Mouse (Mus musculus) lung, postnatal 36 days (tissue): ENCODE measurements around the gene Sgcg.
A peak's percentile ranks its signal among the peaks of the same experiment; 100 is the strongest.

Experiments
- DNase-seq: peaks from one replicate; pipeline ENCODE4 v3.0.0; 2022; ENCODE audit warnings: mixed read lengths

The Sgcg gene

DNA sequence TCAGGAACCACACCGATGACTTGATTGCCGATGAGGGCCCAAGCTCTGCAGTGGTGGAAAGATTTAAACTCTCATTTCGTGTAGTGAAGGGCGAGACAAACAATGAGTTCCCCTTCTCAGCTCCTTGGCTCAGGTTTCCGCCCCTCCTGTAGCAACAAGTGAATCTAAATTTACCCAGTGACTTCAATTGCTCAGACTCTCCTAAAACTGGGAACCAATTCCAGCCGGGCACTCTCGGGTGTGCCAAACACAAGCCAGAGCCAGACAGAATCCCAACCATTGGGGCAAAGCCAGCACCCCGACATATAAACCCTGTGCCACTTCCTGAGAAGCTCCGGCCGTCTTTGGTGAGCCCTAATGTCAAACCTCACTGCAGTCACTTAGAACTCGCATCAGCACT lies at the start of gene Sgcg:
TSS of gene Sgcg (minus strand) at position 139 of the 400 bp plus-strand sequence.
- peak; percentile 11 for DNase-seq

DNA sequence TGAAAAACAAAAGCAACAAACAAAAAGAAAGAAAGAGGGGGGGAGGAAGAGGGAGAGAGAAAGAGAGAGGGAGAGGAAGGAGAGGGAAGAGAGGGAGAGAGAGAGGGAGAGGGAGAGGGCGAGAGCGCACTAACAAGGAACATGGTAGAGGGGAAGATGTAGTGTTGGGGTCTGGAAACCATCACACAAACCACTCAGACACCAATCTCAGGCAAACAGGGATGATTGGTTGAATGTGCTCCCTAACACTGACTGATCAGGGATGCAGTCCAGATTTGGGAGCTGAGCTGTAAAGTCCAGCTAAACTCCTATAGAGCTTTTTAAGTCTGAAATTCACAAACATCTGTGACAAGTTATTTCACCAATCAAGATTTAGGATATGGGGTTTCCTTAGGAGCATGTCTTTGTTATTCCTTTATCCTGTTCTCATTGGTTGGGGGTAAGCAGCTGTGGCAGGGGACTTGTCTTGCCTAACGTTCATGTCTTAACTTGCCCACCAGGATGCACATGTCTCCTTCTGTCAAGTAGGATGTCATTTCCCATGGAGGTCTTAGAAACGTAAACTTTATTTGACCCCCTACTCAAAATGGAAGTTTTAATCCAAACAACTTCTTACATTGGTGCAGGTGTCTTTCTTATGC lies 45.8 kb upstream of the Sgcg start:
- no peak for DNase-seq

DNA sequence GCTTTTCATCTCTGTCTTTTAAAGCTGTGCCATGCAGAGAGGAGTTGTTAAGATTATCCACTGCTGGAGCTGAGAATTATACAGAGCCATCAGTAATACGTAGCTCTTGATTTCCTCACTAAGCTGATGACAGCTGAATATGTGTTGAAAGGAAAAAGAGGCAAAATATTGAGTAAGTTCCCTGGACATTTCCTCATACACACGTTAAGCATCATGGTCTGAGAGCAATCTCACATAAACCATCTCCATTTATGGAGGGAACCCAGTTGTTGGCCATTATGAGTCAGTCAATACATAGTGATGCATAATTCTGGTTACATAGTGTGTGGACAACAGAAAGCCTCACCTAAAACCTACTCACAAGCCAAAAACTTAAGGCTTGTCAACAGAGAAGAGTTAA lies 44.1 kb upstream of the Sgcg start:
- DNase-seq, result no peak

DNA sequence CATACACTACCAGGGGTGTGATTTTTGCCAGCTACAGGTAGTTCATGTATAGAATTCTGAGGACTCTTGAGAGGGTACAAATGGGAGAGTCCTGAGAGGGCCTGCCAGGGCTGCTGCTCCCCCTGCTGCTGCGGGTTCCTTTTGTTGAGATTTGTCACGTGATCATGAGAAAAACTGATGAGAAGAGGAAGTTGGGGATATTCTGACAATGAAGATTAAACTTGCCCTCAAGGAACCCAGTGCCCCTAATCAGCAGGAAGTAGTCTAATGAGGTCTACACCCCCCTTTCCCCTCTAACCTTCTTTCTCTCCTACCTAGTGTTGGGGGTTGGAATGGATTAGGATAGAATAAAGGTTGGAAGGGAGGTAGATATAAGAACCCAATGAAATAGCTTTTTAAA lies 43.0 kb upstream of the Sgcg start:
- DNase-seq, result no peak

DNA sequence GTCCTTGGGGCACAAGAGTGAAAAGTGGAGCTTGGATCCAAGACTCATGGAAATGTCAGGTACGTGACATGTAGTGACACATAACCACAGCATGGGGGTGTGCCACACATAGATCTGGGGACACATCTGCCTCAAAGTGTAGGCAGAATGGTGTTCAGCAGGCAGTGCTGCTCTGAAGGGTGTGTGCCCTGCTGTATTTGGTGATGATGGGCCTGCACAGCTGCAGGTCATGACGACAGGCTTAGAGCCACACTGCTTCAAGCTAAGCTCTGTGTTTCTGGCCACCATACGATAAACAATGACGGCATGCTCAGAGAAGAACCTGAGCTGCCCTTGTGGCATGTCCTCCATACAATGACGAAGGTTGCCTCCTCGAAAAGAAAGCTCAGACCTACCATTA lies 41.5 kb upstream of the Sgcg start:
- DNase-seq, result no peak

DNA sequence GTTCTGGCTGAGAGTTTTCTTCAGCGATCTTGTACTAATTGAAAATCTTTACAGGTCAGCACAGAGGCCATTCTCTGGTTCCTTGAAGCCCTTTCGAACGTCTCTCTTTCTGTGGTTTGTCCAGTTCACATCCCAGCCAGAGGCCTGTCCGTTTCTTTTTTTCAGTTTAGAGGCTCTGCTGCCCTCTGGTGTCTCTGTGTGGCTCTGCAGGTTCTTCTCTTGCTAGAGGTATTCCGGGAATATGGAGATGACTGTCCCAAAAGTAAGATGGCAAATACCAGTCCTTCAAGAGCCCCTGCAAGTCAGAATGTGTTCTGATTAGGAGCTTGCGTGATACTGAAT lies 36.4 kb upstream of the Sgcg start:
- DNase-seq, result peak; percentile 76

DNA sequence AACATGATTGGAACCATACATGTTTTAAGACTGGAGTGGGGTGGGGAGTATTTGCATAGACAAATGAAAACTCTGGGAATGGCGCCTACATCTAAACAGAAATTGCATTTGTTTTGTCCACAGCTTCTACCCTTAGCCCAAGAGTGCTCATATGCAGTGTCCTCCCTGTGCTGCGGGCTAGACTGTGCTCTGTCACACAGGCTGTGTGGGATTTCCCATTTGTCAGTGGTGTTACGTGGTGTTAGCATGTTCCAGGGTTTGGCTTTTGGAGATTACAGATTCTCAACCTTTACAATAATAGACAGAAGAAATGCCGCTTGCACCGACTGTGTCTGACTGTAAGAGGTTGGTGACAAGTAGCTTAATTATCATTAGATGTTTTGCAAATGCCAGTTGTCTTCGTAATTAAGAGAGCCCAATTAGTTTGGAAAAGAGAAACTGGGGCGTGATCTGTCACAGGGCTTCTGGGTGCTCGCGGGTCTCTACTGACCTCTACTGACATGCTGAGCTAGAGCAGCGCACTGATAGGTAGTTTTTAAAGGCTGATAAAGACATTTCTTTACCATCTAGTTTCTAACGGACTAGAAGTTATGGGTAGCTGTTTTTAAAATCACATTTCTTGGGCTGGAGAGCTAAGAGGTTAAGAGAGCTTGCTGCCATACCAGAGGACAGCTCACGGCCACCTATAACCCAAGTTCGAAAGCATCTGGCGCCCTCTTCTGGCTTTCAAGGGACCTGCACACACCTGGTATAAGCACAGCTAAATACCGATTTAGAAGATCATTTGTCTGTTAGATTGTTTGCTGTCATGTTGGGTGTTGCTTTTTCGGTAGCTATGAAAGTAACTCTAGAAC lies 35.8 kb upstream of the Sgcg start:
- peak; percentile 82 for DNase-seq

DNA sequence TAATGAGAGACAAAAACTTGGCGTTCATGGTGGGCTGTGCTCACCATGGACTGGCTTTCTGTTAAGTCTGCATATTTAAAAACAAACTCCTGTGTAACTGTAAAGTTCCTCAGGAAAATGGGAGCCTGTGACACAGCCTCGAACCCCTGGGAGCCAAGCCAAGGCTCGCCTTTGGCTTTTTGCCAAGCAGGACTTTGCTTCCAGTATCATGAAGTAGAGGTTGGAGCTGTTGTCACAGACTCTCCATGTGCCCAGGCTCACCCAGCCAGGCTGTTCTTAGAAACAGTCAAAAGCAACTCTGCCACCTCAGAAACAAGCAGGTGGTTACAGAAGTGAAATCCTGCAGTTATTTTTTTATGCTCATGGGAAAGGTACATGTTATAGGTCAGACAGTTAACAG lies 32.4 kb upstream of the Sgcg start:
- peak; percentile 33 for DNase-seq

DNA sequence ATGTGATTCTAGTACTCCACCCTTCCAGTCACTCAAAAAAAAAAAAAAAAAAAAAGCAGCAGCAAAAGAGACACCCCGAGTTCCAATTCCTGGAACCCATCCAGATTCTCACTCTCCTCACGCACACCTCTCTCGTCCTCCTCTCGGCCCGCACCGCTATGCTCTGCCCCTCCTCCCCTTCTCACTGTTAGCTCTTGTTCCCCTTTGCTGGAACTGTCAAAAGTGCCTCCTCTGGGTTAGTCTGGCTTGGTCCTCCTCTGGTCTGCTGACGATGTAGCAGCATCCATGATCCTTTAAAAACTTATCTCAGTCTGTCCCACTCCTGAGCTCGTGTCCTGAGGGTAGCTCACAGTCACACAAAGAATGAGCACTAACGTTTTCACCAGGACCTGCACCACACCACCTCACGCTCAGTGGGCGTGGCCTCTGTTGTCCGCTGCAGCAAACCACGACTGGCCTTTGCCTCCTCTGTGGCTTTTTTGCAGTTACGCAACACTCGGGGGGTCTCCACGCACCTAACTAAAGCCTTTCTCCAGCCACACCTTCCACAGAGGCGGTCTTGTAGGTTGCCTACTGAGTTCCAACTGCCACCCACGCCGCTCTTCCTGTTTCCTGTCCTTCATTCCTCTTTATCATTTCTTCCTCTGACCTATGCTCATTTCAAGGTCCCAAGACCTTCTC lies 30.5 kb upstream of the Sgcg start:
- DNase-seq, result no peak

DNA sequence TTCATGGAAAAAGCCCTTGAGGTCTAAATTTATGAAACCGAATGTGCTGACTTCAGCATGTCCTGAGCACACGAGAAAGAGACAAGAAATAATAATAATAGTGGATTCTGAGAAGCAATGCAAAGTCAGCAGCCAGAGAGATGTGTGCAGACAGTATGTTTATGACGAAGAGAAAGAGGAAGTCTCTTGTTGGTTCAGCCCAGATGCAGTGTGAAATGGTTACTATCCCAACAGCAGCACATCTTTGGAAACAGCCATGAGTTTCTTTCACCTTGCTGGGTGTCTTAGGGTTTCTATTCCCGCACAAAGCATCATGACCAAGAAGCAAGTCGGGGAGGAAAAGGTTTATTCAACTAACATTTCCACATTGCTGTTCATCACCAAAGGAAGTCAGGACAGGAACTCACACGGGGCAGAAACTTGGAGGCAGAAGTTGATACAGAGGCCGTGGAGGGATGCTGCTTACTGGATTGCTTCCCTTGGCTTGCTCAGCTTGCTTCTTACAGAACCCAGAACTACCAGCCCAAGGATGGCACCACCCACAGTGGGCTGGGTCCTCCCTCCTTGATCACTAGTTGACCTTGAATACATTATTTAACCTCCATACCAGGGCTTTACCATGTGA lies 20.5 kb upstream of the Sgcg start:
- DNase-seq, result peak; percentile 10

DNA sequence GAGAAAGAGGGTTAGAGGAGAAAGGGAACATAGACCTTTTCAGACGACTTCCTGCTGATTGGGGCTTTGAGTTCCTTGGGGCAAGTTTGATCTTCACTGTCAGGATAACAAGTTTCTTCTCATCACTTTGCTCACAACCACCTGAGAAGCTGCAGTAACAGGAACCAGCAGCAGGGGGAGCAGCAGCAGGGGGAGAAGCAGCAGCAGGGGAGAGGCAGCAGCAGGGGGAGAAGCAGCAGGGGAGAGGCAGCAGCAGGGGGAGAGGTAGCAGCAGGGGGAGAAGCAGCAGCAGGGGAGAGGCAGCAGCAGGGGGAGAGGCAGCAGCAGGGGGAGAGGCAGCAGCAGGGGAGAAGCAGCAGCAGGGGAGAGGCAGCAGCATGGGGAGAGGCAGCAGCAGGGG lies 19.0 kb upstream of the Sgcg start:
- peak; percentile 56 for DNase-seq

DNA sequence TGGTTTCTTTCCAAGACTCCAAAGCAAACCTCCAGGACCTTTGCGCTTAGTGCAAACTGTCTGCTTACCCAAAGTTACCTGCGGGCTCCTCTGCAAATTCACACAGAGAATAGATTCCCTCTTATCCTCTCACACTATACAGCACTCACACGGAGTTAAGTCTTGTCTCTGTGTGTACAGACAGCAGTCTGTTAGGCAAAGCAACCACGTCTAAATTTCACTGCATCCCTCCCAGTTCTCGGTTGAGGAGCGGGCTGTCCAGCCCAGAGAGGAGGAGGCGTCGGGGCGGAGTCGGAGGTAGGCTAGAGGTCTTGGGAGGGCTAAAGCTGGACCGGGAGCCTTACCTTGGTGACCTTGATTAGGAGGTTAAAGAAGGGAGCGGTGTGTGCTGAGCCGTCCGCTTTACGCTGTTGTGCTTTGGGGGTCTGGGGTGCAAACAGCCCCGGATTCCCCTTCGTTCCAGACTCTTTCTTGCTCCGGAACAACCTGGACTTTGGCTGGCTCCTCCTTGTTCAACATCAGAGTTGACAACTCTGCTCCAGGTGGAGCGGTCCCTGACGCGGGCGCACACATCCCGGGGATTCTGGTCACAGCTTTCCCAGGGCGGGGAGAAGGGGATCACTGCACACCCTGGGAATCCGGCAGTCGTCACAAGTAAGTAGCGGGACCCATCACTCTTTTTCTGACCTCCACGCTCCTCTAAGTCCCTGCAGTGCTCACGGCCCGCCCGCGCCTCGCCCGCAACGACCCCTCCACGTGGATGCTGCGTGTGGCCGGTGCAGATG lies 16.3 kb upstream of the Sgcg start:
- no peak for DNase-seq

DNA sequence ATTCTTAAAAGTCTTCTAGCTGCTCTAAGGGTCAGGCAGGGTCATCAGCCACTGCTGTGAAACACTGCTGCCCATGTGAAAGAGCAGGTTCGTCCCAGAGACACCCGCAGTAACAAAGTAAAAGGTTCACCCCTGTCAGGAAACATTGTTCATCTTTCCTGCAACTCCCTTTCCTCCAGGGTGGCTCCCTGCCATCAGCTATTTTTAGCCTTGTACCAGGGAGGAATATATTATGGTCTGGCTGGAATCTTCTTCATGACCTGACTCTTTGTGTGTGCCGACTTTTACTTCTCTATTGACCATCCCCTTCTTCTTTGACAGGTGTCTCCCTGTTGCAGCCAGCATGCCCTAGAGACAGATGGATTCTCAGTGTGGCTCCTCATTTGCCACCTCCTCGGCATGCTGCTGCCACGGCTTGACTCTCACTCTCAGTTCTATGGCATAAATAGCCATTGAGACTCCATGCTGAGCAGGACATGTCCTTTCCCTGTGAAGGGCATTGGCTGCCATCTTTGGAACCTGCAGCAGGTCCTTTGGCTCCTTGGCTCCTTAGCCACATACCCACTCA lies 9.7 kb upstream of the Sgcg start:
- DNase-seq, result no peak

DNA sequence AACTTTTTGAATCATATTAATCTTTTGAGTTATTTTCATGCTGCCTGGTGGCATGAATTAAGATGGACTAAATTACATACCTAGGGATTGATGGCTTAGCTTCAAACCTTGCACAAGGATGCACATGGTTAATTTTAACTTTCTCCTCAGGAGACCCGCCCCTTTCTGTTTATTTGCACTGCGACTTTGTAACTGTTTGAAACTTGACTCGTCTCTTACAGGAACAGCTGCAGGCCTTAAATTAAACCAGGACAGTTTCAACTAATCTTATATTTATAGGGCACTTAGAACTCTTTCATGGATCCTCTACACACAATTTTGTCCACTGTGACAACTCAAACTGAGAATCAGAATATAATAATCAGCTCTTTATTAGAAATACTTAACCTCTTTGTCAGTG lies 794 bp upstream of the Sgcg start:
- DNase-seq, result no peak

DNA sequence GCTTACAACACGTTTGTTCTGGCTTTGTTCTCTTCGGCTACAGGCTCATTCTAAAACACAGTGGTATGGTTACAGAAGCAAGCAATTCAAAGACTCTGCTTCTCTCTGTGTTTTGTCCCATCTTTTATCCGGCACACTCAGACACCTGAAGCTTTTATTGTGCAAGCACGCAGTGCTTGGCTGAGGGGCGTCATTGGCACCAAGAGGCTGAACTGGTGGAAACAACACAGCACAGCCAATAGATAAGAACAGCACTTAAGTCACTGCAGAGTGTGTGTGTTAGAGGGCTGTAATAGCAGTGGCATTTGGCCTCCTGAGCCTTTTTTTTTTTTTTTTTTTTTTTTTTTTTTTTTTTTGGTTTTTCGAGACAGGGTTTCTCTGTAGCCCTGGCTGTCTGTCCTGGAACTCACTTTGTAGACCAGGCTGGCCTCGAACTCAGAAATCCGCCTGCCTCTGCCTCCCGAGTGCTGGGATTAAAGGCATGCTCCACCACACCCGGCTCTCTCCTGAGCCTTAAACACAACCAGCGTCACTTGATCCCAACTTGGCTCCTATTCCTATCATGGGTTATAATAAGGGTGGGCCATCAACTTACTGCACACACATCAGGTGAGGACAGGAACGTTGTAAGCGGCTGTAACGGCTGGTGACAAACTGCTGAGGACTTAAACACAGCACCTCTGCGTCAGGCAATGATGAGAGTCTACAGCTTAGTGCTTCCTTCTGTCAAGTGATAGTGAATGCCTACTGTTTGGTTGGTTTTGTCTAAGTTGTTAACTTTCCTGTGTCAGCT lies 5.5 kb downstream of the Sgcg start:
- DNase-seq, result no peak

DNA sequence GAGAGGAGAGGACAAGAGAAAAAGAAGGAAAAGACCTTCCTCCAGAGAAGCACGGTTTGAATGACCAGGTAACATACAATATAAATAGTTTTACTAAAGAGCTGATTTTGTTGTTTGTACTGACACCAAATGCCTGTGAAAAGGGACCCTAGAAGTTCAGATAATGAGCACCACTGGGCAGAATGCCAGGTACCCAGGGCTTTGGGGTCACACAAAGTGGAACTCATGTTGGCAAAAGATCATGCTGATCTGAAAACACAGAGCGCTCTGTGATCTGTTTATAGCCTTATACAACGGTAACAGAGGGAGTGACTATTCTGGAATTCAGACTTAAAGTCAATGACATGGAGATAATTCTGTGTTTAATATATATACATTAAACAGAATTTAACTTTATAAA lies 11.8 kb downstream of the Sgcg start:
- DNase-seq, result no peak

DNA sequence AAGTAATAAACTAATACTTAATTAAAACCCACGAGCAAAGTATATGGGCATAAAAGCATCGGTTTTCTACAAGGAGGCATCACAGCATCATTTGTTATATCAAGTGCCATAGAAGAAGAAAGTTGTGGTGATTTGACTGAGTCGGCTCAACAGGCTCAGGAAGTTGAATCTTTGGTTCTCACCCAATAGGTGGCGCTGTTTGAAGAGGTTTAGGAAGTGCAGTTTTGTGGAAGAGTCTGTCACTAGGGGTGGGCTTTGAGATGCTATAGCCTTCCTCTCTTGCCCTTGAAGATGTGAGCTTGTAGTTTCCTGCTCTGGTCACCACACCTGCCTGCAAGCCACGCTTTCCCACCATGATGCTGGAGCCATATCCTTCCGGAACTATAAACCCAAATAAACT lies 15.7 kb downstream of the Sgcg start:
- DNase-seq, result no peak

DNA sequence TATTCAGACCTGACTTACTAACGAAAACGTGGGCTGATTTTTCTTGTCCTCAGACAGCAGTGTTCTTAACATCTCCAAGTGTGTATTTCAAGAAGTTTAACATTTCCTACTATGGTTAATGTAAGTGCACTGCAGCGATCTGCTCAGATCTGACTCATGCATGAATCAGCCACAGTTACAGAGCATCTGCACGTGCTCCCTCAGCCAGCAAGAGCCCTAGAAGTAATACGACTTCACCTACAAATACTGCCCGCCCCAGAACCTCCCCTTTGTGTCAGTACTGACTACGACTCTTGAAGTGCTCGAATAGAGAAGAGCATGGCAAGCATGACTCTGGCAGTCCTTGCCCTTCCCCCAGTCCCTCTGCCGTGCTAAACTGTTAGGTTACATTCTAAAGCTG lies 19.5 kb downstream of the Sgcg start:
- no peak for DNase-seq

DNA sequence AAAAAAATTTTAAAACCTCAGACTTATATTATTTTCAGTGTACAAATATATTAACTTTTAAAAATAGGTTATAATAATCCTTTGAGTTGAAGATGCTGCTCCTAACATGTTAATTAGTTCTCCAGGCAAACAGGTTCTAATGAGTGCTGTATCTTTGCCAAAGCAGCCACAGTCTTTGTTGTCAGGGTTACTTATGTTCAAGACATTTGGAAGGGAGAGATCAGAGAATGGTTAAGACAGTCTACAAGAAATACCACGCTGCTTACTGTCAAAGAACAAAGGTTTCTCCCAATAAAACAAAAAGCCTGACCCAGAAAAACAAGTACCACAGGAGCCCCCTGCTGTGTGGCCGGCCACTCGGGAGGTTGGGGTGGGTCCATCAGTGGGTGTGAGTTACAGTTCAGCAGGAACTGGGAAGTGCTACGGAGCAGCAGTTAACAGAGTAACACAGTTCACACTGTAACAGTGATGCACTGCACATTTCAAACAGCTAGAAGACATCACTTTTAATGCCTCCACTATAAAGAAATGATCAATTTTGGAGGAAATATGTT lies 21.1 kb downstream of the Sgcg start:
- DNase-seq, result no peak

DNA sequence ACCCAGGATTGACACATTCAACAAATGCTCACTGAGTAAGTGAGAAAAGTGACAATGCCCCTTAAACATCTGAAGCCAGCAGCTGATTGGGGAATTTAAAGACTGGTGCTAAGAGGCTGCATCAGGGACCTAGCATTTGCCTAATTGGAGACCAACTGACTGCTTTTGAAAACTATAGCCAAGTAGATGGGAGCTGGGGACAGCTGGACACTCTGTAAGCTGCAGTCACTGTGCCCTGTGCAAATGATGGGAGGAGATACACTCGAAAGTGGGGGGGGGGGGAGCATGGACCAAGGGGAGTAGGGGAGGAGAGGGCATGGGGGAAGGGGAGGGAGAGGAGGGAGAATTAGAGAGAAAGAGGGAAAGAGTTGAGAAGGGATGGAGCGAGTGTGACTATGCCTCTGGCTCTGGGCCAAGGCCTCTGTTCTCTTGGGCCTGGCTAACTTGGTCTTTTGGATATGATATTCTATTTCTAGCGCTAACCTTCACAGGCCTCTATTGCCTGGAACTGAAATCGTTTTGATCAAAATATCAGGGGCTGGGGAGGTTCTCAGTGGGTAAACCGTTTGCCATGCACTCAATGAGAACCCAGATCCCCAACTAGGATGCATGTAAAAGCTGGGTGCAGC lies 22.3 kb downstream of the Sgcg start:
- DNase-seq, result no peak
